Mouse (Mus musculus) bone marrow, adult 2 months (tissue): Measurements from ENCODE around the gene Odaph. TPM values are rescaled to one million over a fixed set of nuclear protein-coding genes. Genes with fewer than 3 reads are reported as not detected.

ENCODE experiments used
- H3K27ac ChIP-seq: fragments of 200-500 bp; 2 replicates; pipeline ENCODE4 v1.5.1; 2012; ENCODE audit warnings: low read depth, mild to moderate bottlenecking, control low read depth, inconsistent platforms, low read length; ENCODE audit not compliant: control insufficient read depth, poor library complexity, insufficient read depth
- H3K4me1 ChIP-seq: fragments of 200-500 bp; 2 replicates; pipeline ENCODE4 v1.6.1; 2011; ENCODE audit warnings: low read length; ENCODE audit not compliant: control insufficient read depth, insufficient read depth
- H3K4me3 ChIP-seq: fragments of 200-500 bp; replicated peaks from 2 replicates; pipeline ENCODE3; 2011; ENCODE audit warnings: mild to moderate bottlenecking, low read depth, low read length, control low read depth; ENCODE audit not compliant: control insufficient read depth
- CTCF ChIP-seq: fragments of 200-500 bp; IDR thresholded peaks from 2 replicates; pipeline ENCODE4 v1.5.1; 2011; ENCODE audit warnings: low read length, control low read depth; ENCODE audit not compliant: control insufficient read depth, insufficient read depth
- POLR2A ChIP-seq: fragments of 200-500 bp; IDR thresholded peaks from 2 replicates; pipeline ENCODE4 v1.6.1; 2011; ENCODE audit warnings: low read depth, mild to moderate bottlenecking, control low read depth, low read length, borderline replicate concordance; ENCODE audit not compliant: control insufficient read depth
- WGBS: fragments of 180-500 bp; shearing (Covaris S2); methylation state at CpG from one replicate; pipeline ENCODE4 v1.1.7; 2018; 5-methylcytosine and 5-hydroxymethylcytosine counted together
- polyA plus RNA-seq: library from polyadenylated mRNA; stranded (reverse); fragments of >200 nt; gene quantifications from 2 replicates; pipeline ENCODE4 v1.2.4, GENCODE M21; 2011; ENCODE audit warnings: low replicate concordance; ENCODE audit not compliant: missing spikeins, insufficient read depth, insufficient read length

The Odaph gene
- polyA plus RNA-seq, 1 experiment, result not detected

DNA sequence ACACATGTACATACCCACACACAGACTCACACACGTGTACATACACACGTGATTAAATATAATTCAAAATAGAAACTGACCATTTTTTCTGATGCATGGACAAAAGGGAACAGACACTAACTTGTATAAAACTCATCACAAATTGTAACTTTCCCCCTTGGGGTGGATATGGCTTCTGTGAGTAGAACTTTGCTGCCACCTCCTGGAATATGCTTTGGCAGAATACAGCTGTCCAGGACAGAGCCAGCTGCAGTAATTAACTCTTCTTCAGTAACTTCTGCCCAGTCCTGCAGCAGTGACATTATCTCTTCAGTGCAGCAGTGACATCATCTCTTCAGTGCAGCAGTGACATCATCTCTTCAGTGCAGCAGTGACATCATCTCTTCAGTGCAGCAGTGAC lies 15.7 kb downstream of the Odaph start:
- TF ChIP-seq POLR2A (no peak), CTCF (peak; percentile 33)
- no peak overlapping the region for H3K27ac ChIP-seq
- H3K4me3 ChIP-seq, result no peak overlapping the region
- H3K4me1 ChIP-seq, result peaks cover 1% of the 10 kb centered on the region; the same call in 1 of the 2 replicates
- 60% methylated on average over 2 of the region's 2 CpGs for WGBS

DNA sequence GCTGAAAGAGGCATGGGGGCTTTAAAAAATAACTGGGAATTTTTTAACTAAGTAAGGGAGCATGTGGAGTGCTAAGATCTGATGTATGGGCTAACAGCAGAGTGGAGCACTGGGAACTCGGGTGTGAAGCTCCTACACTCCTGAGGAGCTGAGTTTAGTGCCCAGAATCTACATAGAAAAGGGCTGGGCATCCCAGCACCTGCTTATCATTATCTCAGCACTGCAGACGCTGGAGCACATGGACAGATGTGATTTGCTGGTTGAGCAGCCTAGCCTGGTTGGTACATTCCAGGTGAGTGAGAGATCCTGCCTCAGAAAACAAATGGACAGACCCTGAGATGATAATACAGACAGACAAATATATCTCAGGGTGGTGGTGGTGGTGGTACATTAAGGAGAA lies 22.6 kb downstream of the Odaph start:
- Histone ChIP-seq H3K4me1 (no peaks in the 10 kb centered on the region), H3K27ac (no peak overlapping the region), H3K4me3 (no peak overlapping the region)
- TF ChIP-seq CTCF (no peak), POLR2A (no peak)
- 59% methylated on average over 2 of the region's 2 CpGs for WGBS

DNA sequence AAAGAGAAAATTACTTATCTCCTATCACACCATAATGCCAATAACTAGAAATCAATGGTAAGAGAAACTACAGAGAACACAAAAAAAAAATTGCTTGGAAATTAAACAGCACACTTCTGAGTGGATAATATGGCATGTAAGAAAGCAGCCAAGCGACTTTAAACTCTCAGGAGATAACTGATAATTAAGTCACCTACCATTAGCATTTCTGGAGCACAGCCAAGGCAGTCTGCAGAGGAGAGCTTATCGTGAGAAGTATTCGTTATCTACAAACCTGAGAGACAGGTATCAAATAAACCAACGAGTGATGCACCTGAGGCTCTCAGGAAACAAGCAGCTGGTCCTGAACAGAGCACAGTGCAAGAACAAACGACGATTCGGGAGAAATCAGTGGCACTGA lies 24.5 kb downstream of the Odaph start:
- H3K4me3 ChIP-seq, result no peak overlapping the region
- TF ChIP-seq POLR2A (no peak), CTCF (no peak)
- H3K4me1 ChIP-seq, result no peaks in the 10 kb centered on the region
- 71% methylated on average over 7 of the region's 7 CpGs for WGBS
- H3K27ac ChIP-seq, result no peak overlapping the region

DNA sequence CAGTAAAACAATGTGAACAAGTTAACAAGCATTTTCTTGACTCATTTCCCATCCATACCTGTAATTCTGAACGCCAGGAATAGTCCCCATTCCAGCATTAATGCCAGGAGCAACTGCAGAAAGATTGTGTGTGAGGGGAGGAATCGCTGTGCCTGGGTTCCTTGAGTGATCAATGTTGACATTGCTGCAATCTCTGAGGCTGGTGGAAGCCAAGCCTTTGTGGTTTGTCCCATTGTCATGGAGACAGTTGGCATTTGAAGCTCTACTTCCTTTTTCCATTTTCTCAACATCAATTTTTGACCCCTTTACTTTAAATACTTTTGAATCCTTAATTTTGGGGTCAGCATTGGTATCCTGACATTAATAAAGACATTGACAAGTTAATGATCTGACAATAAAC lies 32.7 kb downstream of the Odaph start:
- 25% methylated on average over 2 of the region's 2 CpGs for WGBS
- TF ChIP-seq CTCF (no peak), POLR2A (no peak)
- H3K4me3 ChIP-seq, result no peak overlapping the region
- no peak overlapping the region for H3K27ac ChIP-seq
- no peaks in the 10 kb centered on the region for H3K4me1 ChIP-seq

DNA sequence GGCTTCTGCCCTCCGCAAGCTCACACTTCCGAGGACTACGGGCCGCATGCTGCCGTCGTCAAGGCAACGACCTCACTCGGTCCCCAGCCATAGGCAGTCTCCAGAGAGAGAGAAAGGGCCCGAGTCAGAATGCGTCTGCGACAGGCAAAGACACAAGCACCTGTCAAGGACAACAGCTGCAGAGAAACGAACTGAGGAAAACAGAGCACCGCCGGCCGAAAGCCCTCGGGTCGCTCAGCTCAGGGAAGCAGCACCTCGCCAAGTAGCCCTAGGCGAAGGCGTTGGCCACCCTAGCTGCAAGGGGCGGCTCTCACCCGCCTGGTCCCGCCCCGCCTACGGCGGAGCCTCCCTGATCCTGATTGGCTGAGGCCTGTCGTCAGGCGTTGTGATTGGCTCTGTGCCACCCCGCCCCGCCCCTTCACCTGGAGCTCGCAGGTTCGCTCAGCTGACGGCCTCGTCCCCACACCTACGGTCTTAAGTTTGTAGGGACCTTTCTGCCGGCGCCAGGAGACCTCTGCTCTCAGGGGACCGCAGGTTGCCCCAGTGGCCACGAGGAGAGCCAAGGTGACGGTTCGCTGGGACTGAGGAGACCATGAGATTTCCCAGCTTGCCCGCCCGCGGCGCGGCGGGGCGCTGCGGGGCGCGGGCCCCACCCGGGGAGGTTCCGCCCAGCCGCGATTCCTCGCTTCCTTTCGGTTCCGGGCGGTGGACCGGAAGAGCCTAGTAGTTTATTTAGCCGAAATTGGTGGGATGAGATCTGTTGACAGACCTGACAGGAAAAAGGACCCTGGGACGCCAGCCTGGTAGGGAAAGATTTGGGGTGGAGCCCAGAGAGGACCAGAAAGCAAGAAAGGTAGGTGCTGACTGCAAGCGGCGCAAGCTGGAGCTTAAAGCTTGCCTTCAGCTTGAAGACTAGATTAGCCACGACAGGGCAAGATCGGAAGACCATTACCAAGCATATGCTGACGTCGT lies 55.4 kb downstream of the Odaph start:
- H3K4me1 ChIP-seq, result no peaks in the 10 kb centered on the region; the same call in 1 of the 2 replicates
- peak overlapping the region; percentile 80 for H3K4me3 ChIP-seq
- TF ChIP-seq CTCF (no peak), POLR2A (no peak)
- under 1% methylated on average over 68 of the region's 68 CpGs for WGBS
- H3K27ac ChIP-seq, result peak overlapping the region; percentile 37; the same call in 1 of the 2 replicates

DNA sequence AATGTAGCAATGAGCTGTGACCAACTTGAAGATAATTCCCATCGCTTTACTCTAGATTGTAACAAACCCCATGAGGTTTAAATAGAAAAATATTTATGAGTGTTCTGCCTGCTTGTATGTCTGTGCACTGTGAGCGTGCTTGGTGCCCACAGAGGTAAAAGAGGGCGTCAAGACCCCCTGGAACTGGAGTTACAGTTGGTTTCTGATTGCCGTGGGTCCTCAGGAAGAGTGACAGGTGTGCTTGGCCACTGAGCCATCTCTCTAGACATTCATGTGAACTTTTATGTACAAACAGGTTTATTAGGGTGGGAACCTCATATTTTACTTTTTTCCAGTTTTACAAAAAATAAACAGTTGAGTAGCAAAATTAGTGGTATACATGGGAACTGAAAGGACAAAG lies 56.5 kb downstream of the Odaph start, which contains the start of gene Cdkl2:
Gene Cdkl2, minus strand, starts transcription at position 101 of the 400 bp plus-strand sequence.
- Histone ChIP-seq H3K4me3 (peak within 1 kb of the TSS; percentile 80), H3K4me1 (no peaks in the 10 kb centered on the region; the same call in 1 of the 2 replicates), H3K27ac (peak within 1 kb of the TSS; percentile 37; the same call in 1 of the 2 replicates)
- WGBS, result 73% methylated on average over 4 of the region's 4 CpGs
- TF ChIP-seq CTCF (no peak), POLR2A (no peak)

Other genes with a start within 250 kb of the Odaph start
- 31.4 and 41.3 TPM in 2 replicates for gene Rchy1, start 24.4 kb upstream of the Odaph start, polyA plus RNA-seq
- gene Cdkl2, start 56.4 kb downstream of the Odaph start, polyA plus RNA-seq, result 0.25 and 1.00 TPM in 2 replicates
- 22.7 and 46.8 TPM in 2 replicates for gene G3bp2, start 96.2 kb downstream of the Odaph start, polyA plus RNA-seq
- 16.3 and 23.1 TPM in 2 replicates for gene Uso1, start 150.5 kb downstream of the Odaph start, polyA plus RNA-seq
- not detected in 2 replicates for gene U90926, start 227.9 kb downstream of the Odaph start, polyA plus RNA-seq